Mouse (Mus musculus) liver, embryonic 11.5 days (tissue): ENCODE data around the gene Nop53. TPM values are rescaled to one million over a fixed set of nuclear protein-coding genes. Genes with fewer than 3 reads are reported as not detected.

Experiments used
- ATAC-seq: fragments of 200-750 bp; cut with Nextera tagmentation; replicated peaks from 2 replicates; pipeline ENCODE4 v1.8.0; 2017; ENCODE audit warnings: moderate number of reproducible peaks, mild to moderate bottlenecking, moderate TSS enrichment, moderate library complexity; ENCODE audit not compliant: low FRiP score
- DNase-seq: peaks from one replicate; pipeline ENCODE4 v3.0.0-alpha.2; 2017; ENCODE audit warnings: low spot score
- H3K27ac ChIP-seq: fragments of 300-500 bp; sonication (generic); 2 replicates; pipeline ENCODE4 v1.5.1; 2014; ENCODE audit warnings: mild to moderate bottlenecking, low read depth, low read length, control low read depth
- H3K27me3 ChIP-seq: fragments of 300-500 bp; sonication (generic); replicated peaks from 2 replicates; pipeline ENCODE4 v1.6.1; 2014; ENCODE audit warnings: low read length, mixed read lengths; ENCODE audit not compliant: control insufficient read depth, insufficient read depth
- H3K36me3 ChIP-seq: fragments of 300-500 bp; sonication (generic); 2 replicates; pipeline ENCODE4 v1.6.1; 2014; ENCODE audit warnings: mild to moderate bottlenecking, low read length, moderate library complexity, mixed read lengths; ENCODE audit not compliant: control insufficient read depth, insufficient read depth
- H3K4me1 ChIP-seq: fragments of 300-500 bp; sonication (generic); replicated peaks from 2 replicates; pipeline ENCODE4 v1.6.1; 2014; ENCODE audit warnings: low read length, mixed read lengths; ENCODE audit not compliant: control insufficient read depth, insufficient read depth
- H3K4me2 ChIP-seq: fragments of 300-500 bp; sonication (generic); 2 replicates; pipeline ENCODE4 v1.6.1; 2014; ENCODE audit warnings: mild to moderate bottlenecking, control low read depth, moderate library complexity
- H3K4me3 ChIP-seq: fragments of 300-500 bp; sonication (generic); 2 replicates; pipeline ENCODE4 v1.5.1; 2014; ENCODE audit warnings: low read depth, low read length, control low read depth
- H3K9ac ChIP-seq: fragments of 300-500 bp; sonication (generic); 2 replicates; pipeline ENCODE4 v1.6.1; 2014; ENCODE audit warnings: low read depth, low read length, control low read depth
- H3K9me3 ChIP-seq: fragments of 300-500 bp; sonication (generic); 2 replicates; pipeline ENCODE4 v1.6.1; 2016; ENCODE audit warnings: low read length, inconsistent platforms, mixed read lengths; ENCODE audit not compliant: control insufficient read depth
- WGBS: fragments of 180-500 bp; shearing (Covaris S2); extraction: QIAGEN DNeasy Blood & Tissue Kit; methylation state at CpG from one replicate; pipeline ENCODE4 v1.1.7; 2014; 5-methylcytosine and 5-hydroxymethylcytosine counted together
- polyA plus RNA-seq: library from polyadenylated mRNA; unstranded; fragments of >200 nt; fragmentation: Nextera tagmentation; extraction: Ambion mirVana; gene quantifications from 2 replicates; pipeline ENCODE4 v1.2.1, GENCODE M21; 2014

The Nop53 gene
- polyA plus RNA-seq, 1 experiment from 2014 or later = 217 TPM

DNA sequence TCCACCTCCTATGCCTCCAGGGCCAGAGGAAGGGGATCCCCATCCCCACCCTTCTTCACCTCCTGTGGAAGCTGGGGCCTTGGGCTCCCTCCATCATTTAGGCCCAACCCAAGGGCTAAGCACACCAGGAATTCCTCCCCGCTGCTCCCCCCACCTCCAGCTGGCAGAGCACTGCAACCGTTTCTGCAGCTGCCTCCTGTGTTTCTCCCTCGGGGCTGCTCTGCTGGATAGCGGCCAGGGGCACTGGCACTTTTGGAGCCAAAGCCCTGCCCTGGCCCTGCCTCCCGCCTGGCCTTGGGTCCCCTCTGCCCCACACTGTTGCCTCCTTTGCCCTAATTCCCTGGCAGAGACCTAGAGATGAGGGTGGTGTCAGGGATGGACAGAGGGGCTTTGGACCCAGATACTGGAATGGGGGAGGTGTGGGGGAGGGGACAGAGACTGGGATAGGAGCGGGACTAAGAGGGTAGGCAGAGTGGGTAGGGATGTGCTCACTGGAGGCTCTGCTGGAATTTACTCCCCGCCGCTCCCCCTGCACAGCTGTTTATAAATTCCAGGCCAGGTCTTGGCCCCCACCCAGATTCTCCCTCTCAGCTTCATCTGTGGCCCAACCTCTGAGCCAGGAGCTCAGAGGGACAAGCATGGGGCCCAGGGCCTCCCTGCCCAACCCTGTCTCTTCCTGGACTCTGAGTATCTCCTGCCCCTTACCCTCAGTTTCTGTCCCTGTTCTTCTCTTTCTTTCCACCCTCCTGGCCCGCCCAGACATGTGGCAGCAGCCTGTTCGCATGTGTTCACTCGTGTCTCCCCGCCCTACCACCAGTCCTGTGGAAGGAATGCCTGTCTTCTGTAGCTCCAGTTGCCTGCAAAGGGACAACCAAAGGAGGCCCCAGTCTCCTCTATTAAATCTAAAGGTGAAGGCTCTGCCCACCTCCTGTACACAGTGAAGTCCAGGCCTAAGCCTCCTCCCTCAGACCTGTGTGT is 16.7 kb upstream of the Nop53 start:
- 0 out of 2 replicates have a peak overlapping the region, but pooled peaks have one; percentile 10 for H3K9ac ChIP-seq

DNA sequence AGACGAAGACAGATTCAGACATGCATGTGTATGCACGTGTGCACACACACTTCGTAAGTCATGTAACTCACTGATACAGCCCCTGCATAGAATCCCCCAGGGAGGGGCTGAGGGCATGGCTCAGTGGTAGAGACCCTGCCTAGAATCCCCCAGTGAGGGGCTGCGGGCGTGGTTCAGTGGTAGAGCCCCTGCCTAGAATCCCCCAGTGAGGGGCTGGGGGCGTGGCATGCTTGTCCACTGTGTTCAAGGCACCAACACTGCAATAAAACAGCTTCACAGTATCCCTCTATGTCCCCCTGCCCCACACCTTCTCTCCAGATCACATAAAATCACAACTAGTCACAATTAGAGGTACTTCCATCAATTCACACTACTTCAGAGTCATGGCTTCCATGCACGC is 15.9 kb upstream of the Nop53 start:
- H3K4me2 ChIP-seq = no peak overlapping the region
- no peaks in the 10 kb centered on the region; the same call in 1 of the 2 replicates for H3K27me3 ChIP-seq
- WGBS = 87% methylated on average over 7 of the region's 7 CpGs
- no peak overlapping the region for H3K4me3 ChIP-seq
- 0 out of 2 replicates have a peak overlapping the region, but pooled peaks have one; percentile 32 for H3K27ac ChIP-seq
- no peak overlapping the region for H3K9ac ChIP-seq
- no peaks in the 10 kb centered on the region for H3K36me3 ChIP-seq
- DNase-seq = no peak
- H3K4me1 ChIP-seq = peaks cover 6% of the 10 kb centered on the region
- no peaks in the 10 kb centered on the region for H3K9me3 ChIP-seq
- ATAC-seq = no peak

More for the DNA sequence above, 16.7 kb upstream of the Nop53 start:
- H3K4me2 ChIP-seq = no peak overlapping the region
- 41% methylated on average over 12 of the region's 12 CpGs for WGBS
- H3K27me3 ChIP-seq = no peaks in the 10 kb centered on the region
- peaks cover 6% of the 10 kb centered on the region for H3K4me1 ChIP-seq
- H3K36me3 ChIP-seq = no peaks in the 10 kb centered on the region
- ATAC-seq = no peak
- peak overlapping the region; percentile 32; the same call in 1 of the 2 replicates for H3K27ac ChIP-seq
- no peaks in the 10 kb centered on the region for H3K9me3 ChIP-seq
- no peak for DNase-seq
- H3K4me3 ChIP-seq = no peak overlapping the region

DNA sequence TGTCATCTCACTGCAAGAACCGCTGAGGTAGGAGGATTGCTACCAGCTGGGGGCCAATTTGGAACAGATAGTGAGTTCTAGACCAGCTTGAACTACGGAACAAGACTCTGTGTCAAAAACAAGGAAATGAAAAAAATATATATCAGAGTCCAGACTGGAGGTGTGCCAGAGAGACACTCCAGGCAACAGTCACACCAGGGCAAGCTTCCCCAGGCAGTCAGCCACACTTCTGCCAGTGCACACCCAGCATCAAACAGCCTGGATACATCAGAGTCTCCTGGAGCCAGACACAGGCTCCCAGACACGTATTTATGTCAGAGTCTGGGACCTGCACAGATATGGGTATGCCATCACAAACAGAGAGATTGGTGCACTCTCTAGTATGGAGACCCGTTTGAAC is 15.4 kb upstream of the Nop53 start:
- Histone ChIP-seq H3K4me2 (no peak overlapping the region), H3K4me3 (no peak overlapping the region), H3K9me3 (no peaks in the 10 kb centered on the region), H3K36me3 (no peaks in the 10 kb centered on the region), H3K27me3 (no peaks in the 10 kb centered on the region; the same call in 1 of the 2 replicates), H3K9ac (no peak overlapping the region), H3K27ac (no peak overlapping the region), H3K4me1 (peaks cover 6% of the 10 kb centered on the region)
- DNase-seq (no peak), ATAC-seq (no peak)
- 61% methylated on average over 4 of the region's 4 CpGs for WGBS

DNA sequence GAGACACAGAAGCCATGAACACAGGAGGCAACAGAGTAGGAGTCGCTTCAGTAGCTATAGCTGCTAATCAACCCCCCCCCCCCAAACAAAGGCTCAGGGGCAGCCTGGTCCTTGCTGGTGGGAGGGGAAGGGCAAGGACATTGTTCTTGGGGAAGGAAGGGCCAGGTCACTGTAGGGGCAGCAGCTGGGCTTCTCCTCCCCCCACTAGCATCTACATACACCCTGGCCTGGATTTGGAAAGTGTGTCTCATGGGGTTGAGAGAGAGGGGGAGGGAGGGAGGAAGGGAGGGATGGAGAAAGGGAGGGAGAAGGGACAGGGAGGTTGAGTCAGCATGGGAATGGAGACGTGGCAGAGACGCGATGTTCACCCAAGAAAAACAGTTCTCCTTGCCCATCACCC is 14.8 kb upstream of the Nop53 start:
- no peak overlapping the region for H3K4me3 ChIP-seq
- no peak overlapping the region for H3K9ac ChIP-seq
- H3K4me1 ChIP-seq = peaks cover 6% of the 10 kb centered on the region
- H3K4me2 ChIP-seq = no peak overlapping the region
- ATAC-seq = no peak
- 64% methylated on average over 4 of the region's 4 CpGs for WGBS
- no peaks in the 10 kb centered on the region; the same call in 1 of the 2 replicates for H3K27me3 ChIP-seq
- H3K27ac ChIP-seq = no peak overlapping the region
- DNase-seq = no peak
- no peaks in the 10 kb centered on the region for H3K36me3 ChIP-seq
- H3K9me3 ChIP-seq = no peaks in the 10 kb centered on the region

DNA sequence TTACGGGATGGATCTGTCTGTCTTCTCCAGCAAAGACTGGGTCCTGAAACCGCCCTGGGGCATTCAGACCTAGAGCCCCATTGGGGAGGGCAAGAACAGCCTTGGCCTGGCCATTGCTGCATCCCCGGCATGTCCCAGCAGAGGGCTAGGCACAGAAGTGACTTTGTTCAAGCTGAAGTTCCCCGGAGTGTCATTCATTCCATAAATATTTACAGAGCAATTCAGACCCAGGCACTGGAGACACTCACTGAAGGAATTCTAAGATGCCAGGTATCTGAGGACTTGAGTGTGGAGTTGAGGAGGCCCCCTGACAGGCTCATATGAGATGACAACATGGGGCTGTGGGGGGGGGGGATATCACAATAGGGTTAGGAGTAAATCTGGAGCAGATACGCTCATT is 10.3 kb upstream of the Nop53 start:
- Histone ChIP-seq H3K36me3 (no peaks in the 10 kb centered on the region), H3K9ac (no peak overlapping the region), H3K9me3 (no peaks in the 10 kb centered on the region), H3K4me2 (no peak overlapping the region), H3K27me3 (peaks cover 2% of the 10 kb centered on the region), H3K4me3 (no peak overlapping the region), H3K27ac (no peak overlapping the region), H3K4me1 (peaks cover 36% of the 10 kb centered on the region)
- WGBS = 64% methylated on average over 5 of the region's 5 CpGs
- DNase-seq (no peak), ATAC-seq (no peak)

DNA sequence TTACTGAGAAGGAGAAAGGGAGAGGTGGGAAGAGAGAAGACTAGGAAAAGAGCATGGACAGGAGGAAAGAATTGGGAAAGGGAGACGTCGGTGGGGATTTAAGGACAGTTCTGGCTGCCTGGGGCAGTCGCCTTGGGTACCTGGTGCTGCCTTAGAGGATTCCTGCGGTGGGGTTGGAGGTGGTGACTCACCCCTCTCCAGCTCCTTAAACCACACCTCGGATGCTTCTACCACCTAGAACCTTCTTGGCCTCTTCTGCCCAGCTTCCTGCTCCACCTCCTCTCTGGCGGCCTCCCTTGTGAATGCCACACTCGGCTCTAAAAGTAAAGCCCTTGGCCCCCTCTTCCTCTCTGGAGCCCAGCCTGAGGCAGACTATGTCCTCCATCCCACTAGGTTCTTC is 9.6 kb upstream of the Nop53 start:
- Histone ChIP-seq H3K27ac (no peak overlapping the region; the same call in 1 of the 2 replicates), H3K9me3 (no peaks in the 10 kb centered on the region), H3K27me3 (peaks cover 3% of the 10 kb centered on the region), H3K4me2 (peak overlapping the region; percentile 76), H3K4me3 (peak overlapping the region; percentile 45), H3K36me3 (no peaks in the 10 kb centered on the region), H3K9ac (peak overlapping the region; percentile 49), H3K4me1 (peaks cover 36% of the 10 kb centered on the region)
- DNase-seq = no peak
- 17% methylated on average over 7 of the region's 7 CpGs for WGBS
- no peak for ATAC-seq

DNA sequence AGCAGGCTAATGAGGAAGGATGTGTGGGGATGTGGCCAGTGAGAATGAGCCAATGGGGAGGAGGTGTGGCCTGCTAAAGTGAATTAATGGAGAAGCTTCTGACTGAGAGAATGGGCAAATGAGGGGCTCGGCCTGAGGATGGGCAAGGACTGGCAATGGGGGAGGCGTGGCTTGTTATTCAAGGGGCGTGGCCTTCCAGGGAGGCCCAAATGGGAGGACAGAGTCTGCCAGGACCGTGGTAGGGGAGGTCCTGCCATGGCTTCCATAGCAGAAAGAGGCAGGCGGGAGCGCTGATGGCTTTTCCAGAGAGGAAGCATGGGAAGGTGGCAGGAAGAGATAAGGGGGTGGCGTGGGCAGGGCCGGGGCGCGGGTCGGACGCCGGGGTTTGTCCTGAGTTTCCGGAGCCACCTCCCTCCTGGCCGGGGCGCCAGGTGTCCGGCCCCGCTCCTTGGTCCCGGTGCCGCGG is 9.1 kb upstream of the Nop53 start:
- H3K36me3 ChIP-seq = no peaks in the 10 kb centered on the region
- peaks cover 36% of the 10 kb centered on the region for H3K4me1 ChIP-seq
- H3K27ac ChIP-seq = no peak overlapping the region; the same call in 1 of the 2 replicates
- WGBS = 2% methylated on average over 20 of the region's 21 CpGs
- peak overlapping the region; percentile 76 for H3K4me2 ChIP-seq
- peak; percentile 58 for ATAC-seq
- H3K27me3 ChIP-seq = peaks cover 8% of the 10 kb centered on the region
- peak overlapping the region; percentile 45 for H3K4me3 ChIP-seq
- peak; percentile 67 for DNase-seq
- no peaks in the 10 kb centered on the region for H3K9me3 ChIP-seq
- peak overlapping the region; percentile 49 for H3K9ac ChIP-seq

DNA sequence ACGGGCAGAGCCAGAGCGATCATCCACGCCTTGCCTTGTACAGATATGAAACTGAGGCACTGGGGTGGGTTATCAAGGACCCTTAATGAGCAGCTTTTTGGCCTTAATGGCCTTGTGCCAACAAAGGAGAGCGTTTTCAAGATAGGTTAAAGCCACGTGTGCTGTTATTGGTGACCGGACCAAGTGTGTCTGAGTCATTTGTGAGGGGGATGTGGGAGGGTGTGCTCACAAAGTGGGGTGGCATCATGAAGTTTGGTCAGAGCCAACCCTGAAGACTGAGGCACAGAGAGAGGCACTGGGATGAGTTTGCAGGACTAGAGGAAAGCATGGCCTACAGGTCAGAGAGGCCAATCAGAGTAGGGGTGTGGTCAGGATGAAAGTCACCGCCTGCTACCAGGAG is 8.6 kb upstream of the Nop53 start:
- Histone ChIP-seq H3K4me1 (peaks cover 36% of the 10 kb centered on the region), H3K27me3 (peaks cover 10% of the 10 kb centered on the region), H3K9me3 (no peaks in the 10 kb centered on the region), H3K27ac (peak overlapping the region; percentile 46; the same call in 1 of the 2 replicates), H3K9ac (no peak overlapping the region), H3K36me3 (no peaks in the 10 kb centered on the region), H3K4me3 (peak overlapping the region; percentile 45; the same call in 1 of the 2 replicates), H3K4me2 (peak overlapping the region; percentile 76)
- DNase-seq (no peak), ATAC-seq (peak; percentile 32)
- WGBS = 50% methylated on average over 7 of the region's 7 CpGs
